Mouse (Mus musculus): Measurements from ENCODE around the gene Mapkapk5. TPM values are rescaled to one million over a fixed set of nuclear protein-coding genes. Genes with fewer than 3 reads are reported as not detected.

Gene Mapkapk5
- total and polyA plus RNA-seq, 3 experiments = 66.3 to 74.8 TPM; not detected in 1

DNA sequence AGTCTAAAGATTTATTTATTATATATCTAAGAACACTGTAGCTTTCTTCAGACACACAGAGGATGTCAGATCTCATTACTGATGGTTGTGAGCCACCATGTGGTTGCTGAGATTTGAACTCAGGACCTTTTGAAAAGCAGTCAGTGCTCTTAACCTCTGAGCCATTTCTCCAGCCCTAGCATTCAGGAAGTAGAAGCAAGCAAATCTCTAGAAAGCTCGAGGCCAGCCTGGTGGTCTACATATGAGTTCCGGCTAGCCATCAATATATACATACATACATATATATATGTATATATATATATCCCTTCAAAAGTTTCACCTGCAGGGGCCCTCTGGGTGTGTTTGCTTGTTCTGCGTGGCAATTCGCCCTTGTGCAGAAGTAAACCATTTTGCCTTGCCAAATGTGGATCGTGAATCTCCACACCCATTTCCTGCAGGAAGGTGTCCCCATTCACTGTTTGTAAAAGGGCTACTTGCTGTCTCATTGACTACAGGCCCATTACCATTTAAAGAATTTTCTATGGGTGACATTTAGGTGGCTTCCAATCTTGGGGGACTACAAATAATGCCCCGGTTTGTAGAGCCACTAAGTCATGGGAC, 49.1 kb upstream of the Mapkapk5 start:
- peaks cover 24 to 45% of the 10 kb centered on the region in 2 experiments for H3K4me1 ChIP-seq (ENCODE audit: control insufficient read depth in 1 of 2, insufficient read depth in 2 of 2, low read length in 2 of 2)
- no peak for TF ChIP-seq RAD21 (IDR thresholded peaks at IDR 0.05; ENCODE audit: low read depth, low read length)
- TF ChIP-seq POLR2A (IDR thresholded peaks at IDR 0.05; ENCODE audit: control insufficient read depth in 1 of 2, insufficient read depth in 1 of 2, low read depth in 1 of 2, low read length in 2 of 2, poor library complexity in 1 of 2) = no peak
- TF ChIP-seq JUND (IDR thresholded peaks at IDR 0.05; ENCODE audit: low read depth, low read length) = no peak
- no peak for TF ChIP-seq ZC3H11A (IDR thresholded peaks at IDR 0.05; ENCODE audit: low read depth, low read length)
- no peak for TF ChIP-seq ZKSCAN1 (IDR thresholded peaks at IDR 0.05; ENCODE audit: low read depth, low read length)
- TF ChIP-seq MYB (IDR thresholded peaks at IDR 0.05; ENCODE audit: low read depth, low read length) = no peak
- no peak for TF ChIP-seq MAX (IDR thresholded peaks at IDR 0.05; ENCODE audit: low read length)
- TF ChIP-seq UBTF (IDR thresholded peaks at IDR 0.05; ENCODE audit: borderline replicate concordance, insufficient read depth, low read depth, low read length) = no peak
- no peak for TF ChIP-seq POLR2AphosphoS5 (IDR thresholded peaks at IDR 0.05; ENCODE audit: borderline replicate concordance, low read depth, low read length)
- TF ChIP-seq SIN3A (IDR thresholded peaks at IDR 0.05; ENCODE audit: low read length) = peak; percentile 17; the same call in 1 of the 2 replicates
- no peak for TF ChIP-seq GATA1 (IDR thresholded peaks at IDR 0.05; ENCODE audit: low read depth, low read length)
- TF ChIP-seq BHLHE40 (IDR thresholded peaks at IDR 0.05; ENCODE audit: borderline replicate concordance, low read depth, low read length) = peak; percentile 13; the same call in 1 of the 2 replicates
- 0 out of 2 replicates have a peak, but pooled peaks have one; percentile 16 for TF ChIP-seq HCFC1 (IDR thresholded peaks at IDR 0.05; ENCODE audit: low read depth, low read length)
- no peak for TF ChIP-seq ETS1 (IDR thresholded peaks at IDR 0.05; ENCODE audit: low read depth, low read length)
- no peak for TF ChIP-seq MEF2A (IDR thresholded peaks at IDR 0.05; ENCODE audit: extremely low read depth, insufficient replicate concordance, low read depth, low read length, poor library complexity, severe bottlenecking)
- TF ChIP-seq KAT2A (conservative IDR thresholded peaks at IDR 0.05; ENCODE audit: low read depth, low read length) = no peak
- TF ChIP-seq SMC3 (IDR thresholded peaks at IDR 0.05; ENCODE audit: low read depth, low read length) = no peak
- TF ChIP-seq ZNF384 (IDR thresholded peaks at IDR 0.05; ENCODE audit: low read depth, low read length) = no peak
- TF ChIP-seq CHD1 (IDR thresholded peaks at IDR 0.05; ENCODE audit: low read depth, low read length) = 0 out of 2 replicates have a peak, but pooled peaks have one; percentile 59
- TF ChIP-seq E2F4 (IDR thresholded peaks at IDR 0.05; ENCODE audit: borderline replicate concordance, low read depth, low read length) = no peak
- TF ChIP-seq MXI1 (IDR thresholded peaks at IDR 0.05; ENCODE audit: low read depth, low read length) = no peak
- 0 out of 2 replicates have a peak, but pooled peaks have one; percentile 11 for TF ChIP-seq RCOR1 (IDR thresholded peaks at IDR 0.05; ENCODE audit: low read depth, low read length)
- TF ChIP-seq TCF12 (IDR thresholded peaks at IDR 0.05; ENCODE audit: low read depth, low read length) = no peak
- TF ChIP-seq MYC (IDR thresholded peaks at IDR 0.05; ENCODE audit: low read depth, low read length) = no peak
- no peak for TF ChIP-seq CTCF (IDR thresholded peaks at IDR 0.05 in 2 of 3, conservative IDR thresholded peaks at IDR 0.05 in 1 of 3; ENCODE audit: control insufficient read depth in 1 of 3, insufficient read depth in 1 of 3, low read depth in 2 of 3, low read length in 3 of 3, poor library complexity in 1 of 3, severe bottlenecking in 1 of 3)
- TF ChIP-seq NELFE (IDR thresholded peaks at IDR 0.05; ENCODE audit: low read depth, low read length) = no peak
- no peak for TF ChIP-seq POLR2AphosphoS2 (IDR thresholded peaks at IDR 0.05; ENCODE audit: low read length)
- TF ChIP-seq MAZ (IDR thresholded peaks at IDR 0.05; ENCODE audit: low read depth, low read length) = no peak
- no peak for TF ChIP-seq USF2 (IDR thresholded peaks at IDR 0.05; ENCODE audit: borderline replicate concordance in 1 of 2, insufficient read depth in 1 of 2, low read depth in 1 of 2, low read length in 2 of 2)
- peak; percentile 22; the same call in 1 of the 2 replicates for TF ChIP-seq USF1 (IDR thresholded peaks at IDR 0.05; ENCODE audit: low read depth, low read length)
- TF ChIP-seq EP300 (IDR thresholded peaks at IDR 0.05; ENCODE audit: low read depth in 1 of 2, low read length in 2 of 2) = no peak
- no peak for TF ChIP-seq NRF1 (IDR thresholded peaks at IDR 0.05; ENCODE audit: insufficient read depth, low read depth, low read length, poor library complexity, severe bottlenecking)
- peak; percentile 90 for TF ChIP-seq TBP (IDR thresholded peaks at IDR 0.05; ENCODE audit: low read depth, low read length)
- TF ChIP-seq TAL1 (IDR thresholded peaks at IDR 0.05; ENCODE audit: low read length) = no peak
- no peak for TF ChIP-seq ELF1 (IDR thresholded peaks at IDR 0.05; ENCODE audit: low read depth, low read length)
- no peak for TF ChIP-seq CHD2 (IDR thresholded peaks at IDR 0.05; ENCODE audit: low read length)
- no peak for TF ChIP-seq MAFK (IDR thresholded peaks at IDR 0.05; ENCODE audit: borderline replicate concordance, low read depth, low read length)
- H3K79me2 ChIP-seq (ENCODE audit: control insufficient read depth, insufficient read depth, low read length, poor library complexity) = peaks cover 9% of the 10 kb centered on the region
- peak overlapping the region; percentile 71 to 83; a peak in 3 of 4 replicates for H3K4me3 ChIP-seq (ENCODE audit: control insufficient read depth in 1 of 2, insufficient read depth in 1 of 2, low read depth in 2 of 2, low read length in 2 of 2)
- H3K9ac ChIP-seq (ENCODE audit: control insufficient read depth, low read depth, low read length, poor library complexity, severe bottlenecking) = peak overlapping the region; percentile 54; the same call in 1 of the 2 replicates
- peak overlapping the region; percentile 23 for H3K27ac ChIP-seq (ENCODE audit: control insufficient read depth, low read depth, low read length)
- DNase-seq (ENCODE audit: low read depth, low spot score) = peak; percentile 34
- H3K36me3 ChIP-seq (ENCODE audit: control insufficient read depth in 1 of 2, insufficient read depth in 2 of 2, low read length in 2 of 2) = peaks cover 0 to 38% of the 10 kb centered on the region in 2 experiments; a peak in 2 of 4 replicates
- H3K27me3 ChIP-seq (ENCODE audit: control insufficient read depth in 1 of 2, insufficient read depth in 2 of 2, low read length in 2 of 2) = no peaks in the 10 kb centered on the region
- no peaks in the 10 kb centered on the region for H3K9me3 ChIP-seq (replicated peaks; ENCODE audit: insufficient read depth, low read length)
